Mouse (Mus musculus): ENCODE data around the gene Hap1. TPM values are rescaled to one million over a fixed set of nuclear protein-coding genes. Genes with fewer than 3 reads are reported as not detected.
"Not testable (repeated sequence)": the region's sequence is repeated elsewhere in the genome, so short reads cannot be mapped to it uniquely, and the experiment has no call there.

Gene Hap1
- polyA plus RNA-seq, 1 experiment = 0.06 TPM

GRCm38 (mm10) chr11:100320172-100320630, 35.7 kb downstream of the Hap1 start:
- H3K4me1 ChIP-seq = peaks cover 30% of the 10 kb centered on the region
- no peaks in the 10 kb centered on the region for H3K9me3 ChIP-seq
- peaks cover 4% of the 10 kb centered on the region for H3K27me3 ChIP-seq (replicated peaks)
- H3K4me3 ChIP-seq (replicated peaks) = peak overlapping the region; percentile 97
- peaks cover 28% of the 10 kb centered on the region for H3K36me3 ChIP-seq (replicated peaks; ENCODE audit: low read length)
- TF ChIP-seq FLI1 (IDR thresholded peaks at IDR 0.05; ENCODE audit: low read length) = peak; percentile 87
- TF ChIP-seq GATA1 (IDR thresholded peaks at IDR 0.05; ENCODE audit: borderline replicate concordance, low read length) = no peak

GRCm38 (mm10) chr11:100319492-100320171, 36.3 kb downstream of the Hap1 start, which contains the start of gene Eif1:
TSS of gene Eif1 (plus strand) at chr11:100319885.
- peaks cover 24% of the 10 kb centered on the region for H3K36me3 ChIP-seq (replicated peaks; ENCODE audit: low read length)
- no peaks in the 10 kb centered on the region for H3K9me3 ChIP-seq
- no peak for TF ChIP-seq FLI1 (IDR thresholded peaks at IDR 0.05; ENCODE audit: low read length)
- TF ChIP-seq GATA1 (IDR thresholded peaks at IDR 0.05; ENCODE audit: borderline replicate concordance, low read length) = no peak
- peak within 1 kb of the TSS; percentile 97 for H3K4me3 ChIP-seq (replicated peaks)
- H3K4me1 ChIP-seq = peaks cover 30% of the 10 kb centered on the region
- H3K27me3 ChIP-seq (replicated peaks) = peaks cover 4% of the 10 kb centered on the region

- H3K4me3 ChIP-seq (replicated peaks) = peak overlapping the region; percentile 97
- no peak for TF ChIP-seq GATA1 (IDR thresholded peaks at IDR 0.05; ENCODE audit: borderline replicate concordance, low read length)
- no peak for TF ChIP-seq FLI1 (IDR thresholded peaks at IDR 0.05; ENCODE audit: low read length)
- H3K4me1 ChIP-seq = peaks cover 30% of the 10 kb centered on the region
- H3K27me3 ChIP-seq (replicated peaks) = peaks cover 4% of the 10 kb centered on the region
- H3K36me3 ChIP-seq (replicated peaks; ENCODE audit: low read length) = peaks cover 24% of the 10 kb centered on the region
- H3K9me3 ChIP-seq = no peaks in the 10 kb centered on the region
Observed at GRCm38 (mm10) chr11:100318529-100319451, 37.1 kb downstream of the Hap1 start.

GRCm38 (mm10) chr11:100317826-100318380, 38.0 kb downstream of the Hap1 start:
- peaks cover 4% of the 10 kb centered on the region for H3K27me3 ChIP-seq (replicated peaks)
- H3K4me1 ChIP-seq = peaks cover 30% of the 10 kb centered on the region
- peak; percentile 45; the same call in 1 of the 3 replicates for TF ChIP-seq GATA1 (IDR thresholded peaks at IDR 0.05; ENCODE audit: borderline replicate concordance, low read length)
- no peak for TF ChIP-seq FLI1 (IDR thresholded peaks at IDR 0.05; ENCODE audit: low read length)
- no peaks in the 10 kb centered on the region for H3K9me3 ChIP-seq
- no peak overlapping the region for H3K4me3 ChIP-seq (replicated peaks)
- peaks cover 22% of the 10 kb centered on the region for H3K36me3 ChIP-seq (replicated peaks; ENCODE audit: low read length)

- peaks cover 1% of the 10 kb centered on the region for H3K36me3 ChIP-seq (replicated peaks; ENCODE audit: low read length)
- H3K9me3 ChIP-seq = no peaks in the 10 kb centered on the region
- no peak overlapping the region for H3K4me3 ChIP-seq (replicated peaks)
- TF ChIP-seq GATA1 (IDR thresholded peaks at IDR 0.05; ENCODE audit: borderline replicate concordance, low read length) (no peak), FLI1 (IDR thresholded peaks at IDR 0.05; ENCODE audit: low read length) (no peak)
- peaks cover 12% of the 10 kb centered on the region; the same call in 1 of the 2 replicates for H3K4me1 ChIP-seq
- H3K27me3 ChIP-seq (replicated peaks) = peaks cover 7% of the 10 kb centered on the region
Observed at GRCm38 (mm10) chr11:100315439-100315838, 40.5 kb downstream of the Hap1 start.

DNA sequence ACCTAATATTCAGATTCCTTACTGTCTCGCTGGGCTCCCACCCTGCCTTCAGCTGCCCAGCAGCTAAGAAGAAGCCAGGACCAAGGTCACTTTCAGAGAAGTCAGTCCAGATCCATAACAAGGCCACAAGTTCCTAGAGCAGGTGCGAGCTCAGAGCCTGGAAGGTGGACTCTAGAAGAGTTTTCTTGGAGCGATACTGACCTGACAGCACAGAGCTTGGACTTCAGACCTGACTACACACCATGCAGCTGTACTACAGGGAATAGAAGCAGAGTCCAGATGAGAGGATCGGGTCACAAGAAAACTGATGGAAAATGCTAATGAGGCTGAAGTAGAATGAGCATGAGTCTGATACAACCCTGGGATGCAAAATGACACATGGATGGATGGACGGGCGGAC, 42.5 kb downstream of the Hap1 start:
- Histone ChIP-seq H3K4me1 (peaks cover 7% of the 10 kb centered on the region; the same call in 1 of the 2 replicates), H3K4me3 (replicated peaks) (no peak overlapping the region), H3K27me3 (replicated peaks) (peaks cover 7% of the 10 kb centered on the region), H3K9me3 (no peaks in the 10 kb centered on the region), H3K36me3 (replicated peaks; ENCODE audit: low read length) (no peaks in the 10 kb centered on the region)
- TF ChIP-seq FLI1 (IDR thresholded peaks at IDR 0.05; ENCODE audit: low read length) = no peak
- no peak for TF ChIP-seq GATA1 (IDR thresholded peaks at IDR 0.05; ENCODE audit: borderline replicate concordance, low read length)

DNA sequence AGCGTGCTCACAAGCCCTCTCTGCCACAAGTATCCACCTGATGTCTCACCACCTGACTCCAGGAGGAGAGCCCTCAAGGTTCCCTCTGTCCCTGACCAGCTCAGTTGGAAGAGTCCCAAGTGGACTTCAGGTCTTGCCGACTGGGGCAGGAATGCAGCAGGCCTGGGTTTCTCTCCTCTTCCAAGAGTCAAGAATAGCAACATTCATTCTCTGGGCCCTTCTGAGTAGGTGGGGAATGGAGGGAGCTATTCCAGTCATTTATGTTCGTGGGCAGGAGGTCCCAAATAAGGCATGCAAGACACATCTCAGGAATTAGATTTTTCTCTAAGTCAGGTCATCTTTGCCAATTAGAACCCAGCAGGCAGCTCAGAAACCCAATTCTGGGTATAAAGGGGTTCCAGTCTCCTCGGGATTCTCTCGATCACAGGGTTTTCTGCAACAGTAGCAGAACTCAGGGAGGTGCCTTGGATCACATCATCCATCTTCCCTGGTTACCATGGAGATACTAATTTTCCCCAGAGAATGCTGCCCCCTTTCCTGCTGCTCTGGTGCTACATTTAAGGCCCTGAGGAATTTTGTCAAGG, 43.7 kb downstream of the Hap1 start:
- H3K4me3 ChIP-seq (replicated peaks) = no peak overlapping the region
- H3K36me3 ChIP-seq (replicated peaks; ENCODE audit: low read length) = no peaks in the 10 kb centered on the region
- H3K9me3 ChIP-seq = no peaks in the 10 kb centered on the region
- peaks cover 3% of the 10 kb centered on the region; the same call in 1 of the 2 replicates for H3K4me1 ChIP-seq
- TF ChIP-seq FLI1 (IDR thresholded peaks at IDR 0.05; ENCODE audit: low read length) (no peak), GATA1 (IDR thresholded peaks at IDR 0.05; ENCODE audit: borderline replicate concordance, low read length) (no peak)
- H3K27me3 ChIP-seq (replicated peaks) = peaks cover 11% of the 10 kb centered on the region

DNA sequence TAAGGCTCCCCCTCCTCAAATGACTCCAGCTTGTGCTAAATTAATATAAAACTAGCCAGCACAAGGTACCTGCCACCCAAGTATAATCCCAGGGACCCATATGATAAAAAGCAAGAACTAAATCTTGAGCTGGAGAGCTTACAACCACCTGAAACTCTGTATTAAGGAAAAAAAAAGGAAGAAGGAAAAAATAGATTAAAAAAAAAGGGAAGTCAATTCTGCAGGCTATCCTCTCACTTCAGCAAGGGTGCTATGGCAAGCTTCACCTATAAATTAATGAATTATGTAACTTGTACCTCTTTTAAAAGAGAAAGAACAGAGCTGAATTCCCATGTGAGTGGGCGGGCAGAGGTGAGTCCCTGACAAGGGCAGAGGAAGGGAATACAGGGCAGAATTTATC, 44.3 kb downstream of the Hap1 start:
- H3K4me1 ChIP-seq = peaks cover 3% of the 10 kb centered on the region; the same call in 1 of the 2 replicates
- TF ChIP-seq FLI1 (IDR thresholded peaks at IDR 0.05; ENCODE audit: low read length) (no peak), GATA1 (IDR thresholded peaks at IDR 0.05; ENCODE audit: borderline replicate concordance, low read length) (no peak)
- no peaks in the 10 kb centered on the region for H3K36me3 ChIP-seq (replicated peaks; ENCODE audit: low read length)
- no peak overlapping the region for H3K4me3 ChIP-seq (replicated peaks)
- no peaks in the 10 kb centered on the region for H3K9me3 ChIP-seq
- peaks cover 11% of the 10 kb centered on the region for H3K27me3 ChIP-seq (replicated peaks)

- H3K36me3 ChIP-seq (replicated peaks; ENCODE audit: low read length); H3K4me1 ChIP-seq; H3K9me3 ChIP-seq; H3K4me3 ChIP-seq (replicated peaks): not testable (repeated sequence)
- peaks cover 13% of the 10 kb centered on the region for H3K27me3 ChIP-seq (replicated peaks)
Observed at GRCm38 (mm10) chr11:100308672-100309071, 47.3 kb downstream of the Hap1 start.

All from megakaryocyte, embryonic 14.5 days (primary cell).